Mouse (Mus musculus) cerebellum, postnatal 14 days (tissue): Measurements from ENCODE around the gene Pip5k1a.
"Not testable (repeated sequence)": the region's sequence is repeated elsewhere in the genome, so short reads cannot be mapped to it uniquely, and the experiment has no call there.

Experiments
- DNase-seq, 2 experiments: peaks; one replicate each; pipeline ENCODE4 v3.0.0; 2021; ENCODE audit warnings: mixed read lengths in 2 of 2

Gene Pip5k1a

GRCm38 (mm10) chr3:95106338-95107117, at the start of gene Pip5k1a:
TSS of gene Pip5k1a (minus strand) at chr3:95106930.
- peak; percentile 98 to 99 for DNase-seq

- peak in 1 of 2 experiments; percentile 59 for DNase-seq
Observed at GRCm38 (mm10) chr3:95153874-95154273, 47.1 kb upstream of the Pip5k1a start.

DNA sequence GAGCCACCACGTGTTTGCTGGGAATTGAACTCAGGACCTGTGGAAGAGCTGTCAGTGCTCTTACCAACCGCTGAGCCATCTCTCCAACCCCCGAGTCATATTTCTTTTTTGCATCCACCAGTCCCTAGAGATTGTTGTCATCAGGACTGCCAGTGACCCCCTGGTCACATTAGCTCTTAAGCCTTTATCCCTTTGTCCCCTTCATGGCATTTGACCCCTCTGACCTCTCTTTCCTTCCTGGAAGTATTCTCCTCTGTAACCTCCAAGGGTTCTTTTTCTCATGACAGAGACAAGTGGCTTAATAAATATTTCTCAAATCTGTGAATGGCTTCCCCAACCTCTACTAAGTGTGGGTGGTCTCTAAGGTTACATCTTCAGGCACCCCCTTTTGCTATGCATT, 41.2 kb upstream of the Pip5k1a start:
- DNase-seq = no peak

GRCm38 (mm10) chr3:95142617-95143011, 35.9 kb upstream of the Pip5k1a start:
- DNase-seq = peak; percentile 96

DNA sequence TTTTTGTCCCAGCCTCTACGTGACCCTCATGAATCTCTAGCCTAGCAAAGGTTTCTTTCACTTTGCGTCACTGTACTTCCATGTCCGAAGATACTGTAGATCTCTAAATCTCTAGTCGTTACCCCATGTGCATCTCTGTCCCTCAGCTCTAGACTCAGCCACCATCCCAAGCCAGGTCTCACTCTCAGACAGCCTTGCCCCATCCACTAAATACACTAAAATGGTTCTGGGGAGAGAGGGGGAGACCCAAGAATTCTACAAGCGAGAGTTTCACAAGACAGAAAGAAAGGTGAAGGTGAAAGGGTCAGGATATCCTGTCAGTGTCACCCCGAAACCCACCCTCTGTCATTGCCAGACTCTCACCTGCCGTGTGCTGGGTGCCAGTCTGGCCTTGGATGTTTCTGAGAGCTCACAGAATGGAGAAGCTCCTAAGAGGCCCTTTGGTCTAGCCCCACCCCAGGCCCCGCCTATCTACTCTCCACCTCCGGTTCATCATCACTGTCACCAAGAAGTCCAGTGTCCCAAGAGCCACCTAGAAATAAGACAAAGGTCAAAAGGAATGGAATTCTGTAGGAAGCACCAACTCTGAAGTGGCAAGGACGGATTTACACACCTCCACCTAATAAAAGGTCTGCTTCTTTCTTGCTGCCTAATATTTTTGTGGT, 35.4 kb upstream of the Pip5k1a start, which contains the start of gene Tnfaip8l2:
Gene Tnfaip8l2, minus strand, starts transcription at position 409 of the 665 bp plus-strand sequence.
- peak in 1 of 2 experiments; percentile 23 for DNase-seq

GRCm38 (mm10) chr3:95141474-95141873, 34.7 kb upstream of the Pip5k1a start:
- no peak for DNase-seq

DNA sequence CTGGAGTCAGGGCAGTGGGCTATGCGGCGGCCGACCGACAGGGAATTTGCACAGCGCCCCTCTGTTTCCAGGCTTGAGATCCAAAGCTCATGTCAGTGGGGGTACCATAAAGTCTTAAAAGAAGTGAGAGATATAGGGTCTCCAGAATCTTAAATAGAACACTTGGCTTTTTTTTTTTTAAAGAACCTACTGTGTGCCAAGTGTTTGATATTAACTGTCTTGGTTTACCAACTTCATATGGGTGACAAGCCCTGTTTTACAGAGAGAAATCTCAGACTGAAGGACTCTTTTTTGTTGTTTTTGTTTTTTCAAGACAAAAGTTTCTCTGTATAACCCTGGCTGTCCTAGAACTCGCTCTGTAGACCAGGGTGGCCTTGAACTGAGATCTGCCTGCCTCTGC, 34.1 kb upstream of the Pip5k1a start:
- DNase-seq = no peak

DNA sequence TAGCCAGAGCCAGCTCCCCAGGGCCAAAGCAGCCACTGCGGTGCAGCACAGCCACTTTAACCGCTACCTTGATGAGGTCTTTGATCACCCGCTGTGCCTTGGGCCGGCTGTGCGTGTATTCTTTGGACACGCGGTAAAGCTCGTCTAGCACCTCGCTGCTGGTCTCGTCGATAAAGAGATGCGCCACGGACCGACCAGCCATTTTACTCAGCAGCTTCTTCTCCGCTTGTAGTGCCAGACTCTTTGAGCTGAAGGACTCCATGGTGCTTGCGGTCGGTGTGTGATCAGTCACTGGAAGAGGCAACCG, 33.5 kb upstream of the Pip5k1a start:
- DNase-seq = no peak

DNA sequence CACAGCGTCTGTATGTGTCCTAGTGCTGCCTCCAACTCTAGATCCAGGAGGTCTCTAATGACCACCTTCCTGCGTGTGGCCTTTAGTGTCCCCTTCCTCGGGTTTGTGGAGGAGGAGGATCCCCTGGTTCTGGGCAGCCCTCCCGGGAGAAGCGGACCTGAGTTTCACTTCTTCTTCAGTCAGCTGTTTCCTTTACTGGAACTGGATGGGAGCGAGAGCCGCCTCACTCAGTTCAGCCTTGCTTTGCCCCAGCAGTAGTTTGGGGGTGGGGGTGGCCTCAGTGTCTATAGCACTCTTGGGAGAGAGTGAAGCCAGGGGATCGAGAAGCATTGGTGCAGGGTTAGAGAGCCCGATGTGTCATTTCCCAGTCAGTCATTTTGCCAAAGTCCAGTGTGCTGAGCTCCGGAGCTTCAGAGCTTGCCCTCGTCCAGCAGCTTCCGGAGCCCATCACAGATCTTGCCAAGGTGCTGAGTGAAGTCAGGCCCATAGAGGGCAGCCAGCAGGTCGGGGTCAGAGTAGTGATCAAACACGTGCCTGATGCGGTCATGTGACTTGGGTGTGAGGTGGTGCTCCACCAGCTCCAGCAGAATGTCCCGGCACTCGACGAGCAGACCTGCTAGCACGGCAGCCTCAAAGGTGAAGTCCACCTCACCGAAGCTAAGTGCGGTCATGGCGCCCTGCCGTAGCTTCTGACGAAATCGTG, 33.0 kb upstream of the Pip5k1a start:
- DNase-seq = no peak

DNA sequence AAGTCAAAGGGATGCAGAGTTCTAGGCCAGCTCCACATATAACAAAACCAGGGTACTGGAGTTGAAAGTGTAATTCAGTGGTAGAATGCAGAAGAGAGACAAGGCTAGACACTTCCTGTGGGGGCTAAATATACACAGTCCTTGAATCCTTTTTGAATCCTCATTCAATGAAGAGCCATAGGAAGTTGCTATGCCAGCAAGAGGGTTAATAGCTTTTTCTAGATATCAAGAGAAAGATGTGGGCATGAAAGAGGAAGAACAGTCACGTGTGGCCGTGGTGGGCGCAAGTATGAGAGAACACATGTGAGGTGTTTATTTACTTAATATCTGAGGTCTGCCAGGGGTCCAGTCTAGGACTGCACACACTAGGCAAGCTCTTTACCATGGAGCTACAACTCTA, 29.6 kb upstream of the Pip5k1a start:
- DNase-seq = no peak

DNA sequence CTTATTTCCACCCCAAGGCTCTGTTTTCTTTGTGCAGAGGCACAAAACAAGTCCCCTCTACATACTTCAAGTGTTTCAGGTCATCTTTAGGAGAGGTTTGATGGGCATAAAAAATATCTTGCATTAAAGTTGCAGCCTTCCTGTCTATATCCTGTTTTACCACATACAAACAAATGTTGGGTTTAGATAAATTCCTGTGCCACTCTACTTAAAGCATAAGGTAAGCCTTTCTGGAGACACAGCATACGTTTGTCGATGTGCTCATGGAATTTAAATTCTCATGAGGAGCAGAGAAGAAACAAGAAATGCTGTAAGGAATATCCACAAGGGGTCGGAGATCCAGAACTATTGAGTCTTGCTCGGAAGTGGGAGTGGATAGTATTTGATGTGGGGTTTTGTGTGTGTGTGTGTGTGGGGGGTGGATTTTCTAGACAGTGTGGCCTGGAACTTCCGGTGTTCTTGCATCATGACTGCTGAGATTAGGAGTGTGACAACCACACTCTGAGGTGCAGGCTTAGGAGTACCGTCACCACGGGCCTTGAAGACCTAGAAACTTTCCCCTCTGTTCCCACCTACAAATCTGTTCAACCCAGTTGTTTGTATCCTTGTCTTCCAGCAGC, 28.8 kb upstream of the Pip5k1a start:
- DNase-seq = no peak

DNA sequence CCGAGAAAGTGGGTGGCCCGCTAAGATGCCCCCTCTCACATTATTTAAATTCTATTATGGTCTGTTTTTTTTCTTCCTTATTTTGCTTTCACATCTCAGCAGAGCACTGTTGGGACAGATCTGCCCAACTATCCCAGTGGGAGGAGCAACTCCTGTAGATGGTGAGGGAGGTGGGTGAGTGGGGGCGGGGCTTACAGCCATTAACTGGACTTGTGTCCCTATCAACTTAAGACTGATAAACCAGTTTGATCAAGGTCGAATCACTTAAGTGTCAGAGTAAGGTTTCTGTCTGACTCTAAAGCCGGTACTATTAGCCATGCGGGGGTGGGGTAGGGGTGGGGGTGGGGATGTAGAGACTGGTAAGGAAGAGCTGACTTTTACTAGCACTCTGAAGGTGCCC, 28.3 kb upstream of the Pip5k1a start:
- DNase-seq = peak; percentile 56 to 65

- DNase-seq = not testable (repeated sequence)
Observed at GRCm38 (mm10) chr3:95134133-95134532, 27.4 kb upstream of the Pip5k1a start.

- peak; percentile 87 to 92 for DNase-seq
Observed at GRCm38 (mm10) chr3:95133680-95134101, 27.0 kb upstream of the Pip5k1a start, which contains the start of the genes Scnm1 and Lysmd1. TSS of gene Scnm1 (minus strand) at chr3:95134011. TSS of gene Lysmd1 (plus strand) at chr3:95134088.

- no peak for DNase-seq
Observed at GRCm38 (mm10) chr3:95133176-95133575, 26.4 kb upstream of the Pip5k1a start.

- DNase-seq = not testable (repeated sequence)
Observed at GRCm38 (mm10) chr3:95132389-95132788, 25.7 kb upstream of the Pip5k1a start.

GRCm38 (mm10) chr3:95130081-95130480, 23.4 kb upstream of the Pip5k1a start:
- DNase-seq = no peak

DNA sequence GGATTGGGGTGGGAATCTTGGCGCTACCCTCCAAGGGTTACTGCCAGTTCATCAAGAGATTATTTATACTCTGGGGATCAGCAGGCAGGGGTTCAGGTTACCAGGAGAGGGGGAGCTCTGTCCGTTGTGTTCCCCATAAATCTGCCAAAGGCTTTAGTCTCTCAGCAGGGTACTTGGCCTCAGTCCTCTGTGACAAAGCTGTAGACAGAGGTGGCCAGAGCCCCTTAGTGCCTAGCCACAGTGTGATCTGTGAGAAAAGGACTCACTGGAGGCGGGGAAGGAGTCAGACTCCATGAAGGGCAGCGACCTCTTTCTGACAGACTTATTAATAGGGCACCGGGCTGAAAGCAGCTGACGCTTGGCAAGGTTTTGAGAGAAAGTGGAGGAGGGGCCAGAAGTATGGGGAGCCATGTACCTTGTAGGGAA, 22.5 kb upstream of the Pip5k1a start:
- peak; percentile 74 to 82 for DNase-seq

DNA sequence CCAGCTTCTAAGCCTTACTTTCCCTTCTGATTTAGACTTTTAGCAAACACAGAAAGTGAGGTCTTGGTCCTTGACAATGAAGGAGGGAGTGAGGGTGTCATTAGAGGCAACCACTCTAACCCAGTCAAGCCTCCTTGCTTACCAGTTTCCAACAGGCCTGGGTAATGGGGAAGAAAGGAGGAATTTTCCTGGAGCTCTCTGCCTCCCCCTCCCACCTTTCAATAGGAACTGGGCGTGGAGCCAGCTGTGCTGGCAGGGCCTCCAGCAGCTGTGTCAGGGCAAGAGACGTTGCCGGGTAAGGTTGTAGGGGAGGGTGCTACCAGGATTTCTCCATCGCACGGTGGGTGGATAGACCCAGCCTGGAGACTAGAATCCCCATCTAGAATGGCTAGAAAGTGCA, 18.2 kb upstream of the Pip5k1a start:
- peak in 1 of 2 experiments; percentile 56 for DNase-seq

- DNase-seq = peak in 1 of 2 experiments; percentile 51
Observed at GRCm38 (mm10) chr3:95124246-95124645, 17.5 kb upstream of the Pip5k1a start, which contains the start of gene Tmod4. TSS of gene Tmod4 (plus strand) at chr3:95124476.

DNA sequence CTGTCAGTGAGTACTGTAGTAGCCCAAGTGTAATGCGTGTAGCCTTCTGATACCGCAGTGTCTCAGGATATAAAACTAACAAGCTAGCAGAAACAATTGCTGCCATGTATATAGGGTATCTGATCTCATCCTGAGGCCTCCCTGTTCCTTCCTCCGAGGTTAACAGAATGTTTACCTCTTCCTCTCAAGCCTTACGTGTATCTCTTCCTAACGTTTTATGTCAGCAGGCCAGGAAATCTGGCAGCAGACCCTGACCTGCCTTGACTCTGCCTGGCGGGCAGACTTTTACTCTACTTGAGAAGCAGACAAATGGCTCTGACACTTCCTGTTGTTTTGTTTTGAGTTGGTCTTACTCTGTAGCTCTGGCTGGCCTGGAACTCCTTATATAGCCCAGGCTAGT, 14.8 kb upstream of the Pip5k1a start:
- no peak for DNase-seq

DNA sequence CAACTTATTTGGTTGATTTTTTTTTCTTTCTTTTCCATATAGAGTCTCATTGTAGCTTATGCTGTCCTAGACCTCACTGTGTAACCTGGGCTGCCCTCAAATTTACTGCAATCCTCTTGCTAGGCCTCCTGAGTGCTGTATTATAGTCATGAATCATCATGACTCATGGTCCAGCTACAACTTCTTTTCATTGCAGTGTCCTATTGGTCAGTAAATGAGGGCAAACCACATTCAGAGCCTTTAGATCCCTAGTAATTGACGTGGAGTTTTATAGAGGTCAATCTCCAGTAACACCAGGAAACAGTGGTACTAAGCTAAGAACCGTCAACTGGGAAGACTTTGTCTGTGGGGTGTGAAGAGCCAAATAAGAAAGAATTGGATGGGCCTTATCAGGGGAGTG, 11.0 kb upstream of the Pip5k1a start:
- no peak for DNase-seq

GRCm38 (mm10) chr3:95112760-95113159, 6.0 kb upstream of the Pip5k1a start:
- DNase-seq = no peak
